Mouse (Mus musculus) hematopoietic stem cell, adult 5-6 weeks (primary cell): ENCODE measurements around the gene Cacna1c. TPM values are rescaled to one million over a fixed set of nuclear protein-coding genes. Genes with fewer than 3 reads are reported as not detected.

Experiments
- ATAC-seq, 2 experiments: fragments of 125-278 bp in 1 of 2; replicated peaks in 1 of 2; 2 replicates each; pipeline ENCODE4 v1.8.0; 2016 to 2017; ENCODE audit warnings: inconsistent platforms in 2 of 2, mild to moderate bottlenecking in 2 of 2, moderate number of reproducible peaks in 2 of 2, low read depth in 1 of 2, moderate TSS enrichment in 1 of 2; ENCODE audit not compliant: low FRiP score in 2 of 2, poor library complexity in 2 of 2, severe bottlenecking in 2 of 2, insufficient read depth in 1 of 2, low TSS enrichment in 1 of 2
- total RNA-seq: library from RNA; stranded (forward); fragments of 172-1452, 232-1000 nt; gene quantifications from 2 replicates; pipeline ENCODE4 v1.2.3, GENCODE M21; 2017

The Cacna1c gene
- total RNA-seq, 1 experiment from 2014 or later = not detected

DNA sequence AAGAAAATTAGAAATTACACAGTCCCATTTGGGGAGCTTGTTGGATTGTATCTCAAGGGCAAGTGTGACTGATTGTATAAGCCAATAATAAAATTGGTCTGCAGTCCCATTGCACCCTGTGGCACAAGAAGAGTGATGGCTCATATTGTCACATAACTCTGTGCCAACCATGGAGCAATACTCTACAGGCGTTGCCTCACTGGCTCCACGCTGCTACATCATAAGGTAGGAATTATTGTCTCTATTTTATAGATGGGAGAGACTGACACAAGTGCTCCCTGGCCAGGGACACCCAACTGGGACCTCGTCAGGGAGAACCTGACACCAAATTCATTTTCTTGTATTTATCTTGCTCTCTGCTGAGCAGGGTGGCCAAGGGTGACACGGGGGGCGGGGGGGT lies 85.8 kb downstream of the Cacna1c start:
- ATAC-seq = no peak

DNA sequence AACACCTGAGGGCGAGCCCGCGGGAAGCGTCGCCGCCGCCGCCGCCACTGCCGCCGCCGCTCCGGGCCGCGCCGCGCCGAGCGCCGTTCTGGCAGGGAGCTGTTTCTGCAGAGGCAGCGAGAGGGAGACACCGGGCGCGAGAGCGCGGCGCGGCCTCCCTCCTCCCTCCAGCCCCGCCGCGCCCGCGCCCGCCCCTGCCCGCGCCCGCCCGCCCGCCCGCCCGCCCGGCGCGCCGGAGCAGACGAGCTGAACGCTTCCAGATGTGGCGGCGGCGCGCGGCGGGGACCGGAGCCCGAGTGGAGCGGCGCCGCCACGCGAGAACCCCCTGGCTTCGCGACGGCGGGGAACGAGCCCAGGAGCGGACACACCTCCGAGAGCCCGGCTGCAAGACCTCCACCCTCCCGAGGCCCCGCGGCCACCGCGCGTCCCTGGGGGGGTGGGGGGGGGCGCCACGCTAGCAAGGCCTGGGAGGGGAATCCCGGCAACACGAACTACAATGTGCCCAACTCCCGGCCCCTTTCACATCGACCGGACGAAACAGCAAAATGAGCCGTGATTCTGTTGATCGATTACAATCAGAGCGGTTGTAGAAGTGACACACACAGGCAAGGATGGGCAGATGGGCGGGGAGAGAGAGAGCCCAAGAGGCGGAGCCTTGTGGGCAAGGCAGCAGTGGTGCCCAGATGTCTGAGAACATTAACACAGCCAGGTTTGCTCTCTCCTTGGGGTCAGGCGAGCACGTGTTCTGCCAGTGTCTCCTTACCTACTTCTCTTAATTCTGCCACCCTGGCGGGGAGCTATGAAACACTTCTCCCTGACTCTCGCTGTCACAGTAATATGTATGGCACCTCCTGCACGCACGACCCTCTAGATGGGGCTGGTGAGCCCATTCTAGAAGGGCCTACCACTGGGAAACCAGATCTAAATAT lies 87.5 kb downstream of the Cacna1c start:
- ATAC-seq = peak; percentile 84 to 87

GRCm38 (mm10) chr6:119107856-119108465 lies 88.3 kb downstream of the Cacna1c start:
- ATAC-seq = no peak

- no peak for ATAC-seq
These were observed 88.9 kb downstream of the Cacna1c start for GRCm38 (mm10) chr6:119107140-119107855.

DNA sequence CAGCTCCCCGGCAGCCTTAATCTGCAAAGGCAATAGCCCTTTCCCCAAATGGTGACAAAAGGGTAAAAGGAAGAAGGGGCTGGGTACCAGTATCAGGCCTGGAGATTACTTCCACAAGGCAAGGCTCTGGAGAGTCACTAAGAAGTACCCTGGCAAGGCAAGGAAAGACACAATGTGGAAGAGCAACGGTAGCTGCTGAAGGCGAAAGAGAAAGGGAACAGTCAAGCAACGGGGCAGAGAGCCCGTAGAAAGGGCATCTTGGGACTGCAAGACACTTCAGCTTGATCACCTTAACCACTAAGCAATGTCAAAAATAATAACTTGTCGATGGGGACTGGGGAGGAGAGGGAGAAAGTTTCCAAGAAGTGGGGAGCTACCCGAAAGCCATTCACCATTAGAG lies 89.5 kb downstream of the Cacna1c start:
- no peak for ATAC-seq

- ATAC-seq = no peak
These were observed 90.3 kb downstream of the Cacna1c start for GRCm38 (mm10) chr6:119105651-119106595.

GRCm38 (mm10) chr6:119104246-119104645 lies 92.0 kb downstream of the Cacna1c start:
- ATAC-seq = peak in 1 of 2 experiments; percentile 30; a peak in 2 of 4 replicates

- no peak for ATAC-seq
These were observed 93.3 kb downstream of the Cacna1c start for GRCm38 (mm10) chr6:119102936-119103335.

DNA sequence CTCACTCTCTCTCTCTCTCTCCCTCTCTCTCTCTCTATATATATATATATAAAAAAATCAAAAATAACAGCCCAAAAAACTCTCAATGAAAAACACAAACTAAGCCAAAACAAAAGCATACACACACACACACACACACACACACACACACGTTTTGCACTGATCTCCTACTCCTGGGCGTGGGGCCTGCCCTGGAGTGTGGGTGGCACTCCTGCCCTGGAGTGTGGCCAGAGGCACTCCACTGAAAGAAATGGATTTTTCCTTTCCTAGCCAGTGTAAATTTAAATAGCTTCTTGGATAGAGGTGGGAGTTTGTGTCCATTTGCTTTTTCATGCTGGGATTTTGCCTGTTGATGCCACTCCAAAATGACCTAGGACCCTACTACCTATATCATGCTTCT lies 96.9 kb downstream of the Cacna1c start:
- ATAC-seq = no peak

DNA sequence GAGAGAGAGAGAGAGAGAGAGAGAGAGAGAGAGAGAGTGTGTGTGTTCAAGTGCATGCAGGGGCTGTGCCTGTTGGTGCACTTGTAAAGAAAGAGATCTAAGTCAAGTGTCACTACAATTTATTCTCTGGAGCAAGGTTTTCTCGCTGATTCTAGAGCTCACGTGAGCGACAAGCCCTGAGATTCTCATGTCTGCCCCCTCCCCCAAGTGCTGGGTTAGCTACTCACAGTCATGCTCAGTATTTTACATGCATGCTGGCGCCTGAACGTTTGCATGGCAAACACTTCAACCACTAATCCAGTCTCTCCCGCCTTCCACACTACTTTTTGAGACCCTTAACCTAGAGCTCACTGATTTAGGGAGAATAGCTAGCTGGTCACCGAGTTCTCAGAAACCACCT lies 99.7 kb downstream of the Cacna1c start:
- ATAC-seq = no peak

DNA sequence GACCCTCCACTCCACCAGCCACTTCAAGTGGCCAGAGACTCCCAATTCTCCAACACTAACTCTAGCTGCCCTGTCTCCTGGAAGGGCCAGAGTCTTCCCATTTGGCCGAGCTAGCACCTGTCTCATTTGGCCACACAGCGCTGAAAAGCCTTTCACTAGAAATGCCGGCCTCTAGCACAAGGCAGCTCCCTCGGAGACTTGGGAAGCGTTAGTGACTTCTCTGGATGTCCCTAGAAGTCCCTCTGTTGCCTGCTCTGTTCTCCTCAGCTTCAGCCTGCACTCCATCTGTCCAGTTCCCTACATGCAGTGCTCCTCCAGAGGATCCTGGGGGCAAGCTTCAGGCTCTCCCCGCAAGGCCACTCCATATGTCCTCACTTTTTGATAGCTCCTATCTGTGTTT lies 101.1 kb downstream of the Cacna1c start:
- no peak for ATAC-seq

DNA sequence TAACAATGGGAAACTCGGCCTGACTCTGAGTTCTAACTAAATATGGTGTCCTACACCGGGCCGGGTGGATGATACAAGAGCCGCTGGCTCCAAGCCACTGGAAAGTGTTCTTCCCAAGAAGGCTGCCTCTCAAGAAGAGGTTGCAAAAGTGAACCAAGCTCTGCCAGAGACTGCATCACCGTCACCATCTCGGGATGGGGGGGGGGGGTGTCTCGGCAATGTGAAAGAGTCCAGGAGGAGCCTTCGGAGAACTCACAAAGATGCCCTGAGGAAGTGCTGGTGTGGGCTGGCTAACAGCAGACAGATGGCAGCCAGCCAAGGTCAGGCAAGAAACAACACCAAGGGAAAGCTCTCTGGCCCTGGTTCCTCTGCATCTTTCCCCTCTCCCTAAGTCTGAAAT lies 107.0 kb downstream of the Cacna1c start:
- ATAC-seq = no peak

- ATAC-seq = no peak
These were observed 107.8 kb downstream of the Cacna1c start for GRCm38 (mm10) chr6:119088381-119088780.

DNA sequence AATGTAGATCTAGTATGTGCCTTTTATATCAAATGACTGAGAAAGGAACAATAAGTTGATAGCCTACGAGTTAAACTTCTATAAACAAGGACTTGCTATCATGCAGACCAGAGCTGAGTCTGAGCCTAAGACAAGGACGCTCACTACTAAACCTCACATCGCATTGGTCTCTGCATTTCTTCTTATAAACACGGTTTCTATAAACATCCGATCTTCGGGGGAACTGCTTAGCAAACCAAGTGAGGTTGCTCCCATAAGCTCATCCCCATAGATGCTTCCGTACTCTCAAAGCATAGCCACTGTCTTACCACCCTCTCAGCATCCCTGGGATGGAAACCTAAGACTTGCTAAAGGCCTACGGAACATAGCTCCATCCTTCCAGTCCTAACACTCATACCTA lies 108.3 kb downstream of the Cacna1c start:
- no peak for ATAC-seq

DNA sequence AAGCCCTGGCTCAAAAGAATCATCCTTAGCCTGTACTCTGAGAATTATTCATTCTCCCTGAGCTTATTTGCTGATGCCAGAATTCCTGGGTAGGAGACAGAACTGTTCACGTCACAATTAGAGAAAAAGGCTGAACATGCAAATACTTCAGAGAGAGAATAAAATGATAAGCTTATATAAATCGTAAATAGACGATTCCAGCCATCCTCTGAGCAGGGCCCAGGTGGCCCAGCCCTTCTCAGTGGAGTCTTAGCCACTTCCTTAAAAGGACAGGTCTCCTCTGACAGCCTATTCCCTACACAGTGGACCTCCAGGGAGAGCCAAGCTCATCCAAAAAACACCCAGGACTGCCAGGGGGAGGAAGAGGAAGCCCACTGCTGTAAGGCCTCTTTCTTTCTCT lies 110.4 kb downstream of the Cacna1c start:
- no peak for ATAC-seq

DNA sequence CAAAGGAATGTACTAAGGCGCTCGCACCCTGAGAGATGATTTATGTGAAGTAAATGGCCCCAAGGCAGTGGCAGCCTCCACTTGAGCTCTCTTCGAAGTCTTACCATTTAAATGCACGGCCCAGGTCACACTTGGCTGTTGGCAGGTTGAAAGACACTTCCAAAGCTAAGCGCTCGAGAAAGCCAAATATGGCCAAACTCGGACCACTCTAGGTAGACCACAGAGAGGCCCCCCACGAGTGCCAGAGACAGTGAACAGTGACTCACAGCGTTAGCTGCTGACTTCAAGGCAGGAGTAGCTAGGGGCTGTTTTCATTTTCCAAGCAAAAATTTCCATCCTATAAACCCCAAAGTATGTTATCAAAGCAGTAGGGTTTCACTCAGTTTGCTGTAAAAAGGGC lies 111.7 kb downstream of the Cacna1c start:
- no peak for ATAC-seq

DNA sequence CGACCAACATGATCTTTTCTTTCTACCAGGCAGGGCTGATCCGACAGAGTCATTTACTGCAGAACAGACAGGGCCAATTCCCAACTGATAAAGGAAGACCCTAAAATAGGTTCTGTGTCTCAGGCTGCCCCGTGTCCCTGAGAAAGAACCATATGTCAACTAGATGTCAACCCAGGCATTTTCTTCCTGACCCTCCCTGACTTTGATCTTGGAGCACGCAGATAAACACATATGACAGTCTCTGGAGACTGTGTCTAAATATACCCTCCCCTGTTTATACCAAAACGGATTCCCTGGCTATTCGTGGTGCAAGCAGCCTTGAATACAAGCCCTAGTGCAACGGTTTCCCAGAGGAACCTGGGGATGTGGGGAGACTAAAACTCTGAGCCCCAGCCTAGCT lies 112.7 kb downstream of the Cacna1c start:
- ATAC-seq = no peak
